ENCODE assay signal across 17 mouse cellular contexts in the genomic region with DNA sequence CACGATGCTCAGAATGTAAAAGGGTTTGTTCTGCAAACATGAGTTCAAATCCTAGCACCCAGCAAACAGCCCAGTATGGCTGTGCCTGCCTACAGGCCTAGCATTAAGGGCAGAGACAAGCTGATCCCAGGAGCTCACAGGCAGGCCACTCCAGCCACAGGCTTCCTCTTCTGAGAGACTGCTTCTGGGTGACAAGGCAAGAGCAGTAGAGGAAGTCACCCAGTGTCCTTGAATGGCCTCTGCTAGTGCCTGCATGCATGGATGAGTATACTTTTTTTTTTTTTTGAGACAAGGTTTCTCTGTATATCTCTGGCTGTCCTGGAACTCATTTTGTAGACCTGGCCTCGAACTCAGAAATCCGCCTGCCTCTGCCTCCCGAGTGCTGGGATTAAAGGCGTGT. TPM values are rescaled to one million over a fixed set of nuclear protein-coding genes. Genes with fewer than 3 reads are reported as not detected.
DNase-seq lines count a peak whose midpoint lies in the region; ATAC-seq and TF ChIP-seq lines count a peak whose summit lies in the region.
"Had no signal": no experiment of that assay in that cellular context is flagged by ENCODE, and none has a peak within 500 bp of the region (broad histone marks: within the 10 kb centered on the region; RNA-seq: fewer than 3 reads in every experiment).

No protein-coding gene starts in this region.

- ATAC-seq in intestine, postnatal 0 days = no peak

- no peaks in the 10 kb centered on the region for H3K9me3 ChIP-seq in megakaryocyte, embryonic 14.5 days
- no peaks in the 10 kb centered on the region for H3K9me3 ChIP-seq in intestine, postnatal 0 days (ENCODE audit: control insufficient read depth)
- H3K9me3 ChIP-seq: liver, embryonic 15.5 days had no signal

- intact Hi-C loops in heart, postnatal 36 days (cut with DNase I) = no loop called here
- intact Hi-C loops in left cerebral cortex, adult 2 months (cut with DNase I) = no loop called here

- H3K9ac ChIP-seq in intestine, postnatal 0 days (ENCODE audit: low read depth, low read length) = no peak overlapping the region
- H3K9ac ChIP-seq: liver, embryonic 15.5 days had no signal

- H3K4me3 ChIP-seq in bone marrow, adult 2 months (replicated peaks; ENCODE audit: control insufficient read depth, low read depth, low read length) = no peak overlapping the region
- peak overlapping the region; percentile 18 for H3K4me3 ChIP-seq in megakaryocyte, embryonic 14.5 days (replicated peaks)
- no peak overlapping the region for H3K4me3 ChIP-seq in intestine, postnatal 0 days (ENCODE audit: low read depth, low read length)
- H3K4me3 ChIP-seq in left cerebral cortex, adult 2 months = no peak overlapping the region
- H3K4me3 ChIP-seq: liver, embryonic 15.5 days had no signal

- H3K36me3 ChIP-seq in megakaryocyte, embryonic 14.5 days (replicated peaks; ENCODE audit: low read length) = peaks cover 2% of the 10 kb centered on the region
- H3K36me3 ChIP-seq in intestine, postnatal 0 days (ENCODE audit: control insufficient read depth, insufficient read depth) = no peaks in the 10 kb centered on the region
- H3K36me3 ChIP-seq: liver, embryonic 15.5 days had no signal

- TF ChIP-seq POLR2A in bone marrow, adult 2 months (IDR thresholded peaks at IDR 0.05; ENCODE audit: borderline replicate concordance, control insufficient read depth, low read depth, low read length) = no peak

- WGBS in bone marrow, adult 2 months = 55% methylated on average over 5 of the region's 5 CpGs
- WGBS in intestine, postnatal 0 days = 93% methylated on average over 5 of the region's 5 CpGs

- H3K27ac ChIP-seq in bone marrow, adult 2 months (ENCODE audit: control insufficient read depth, insufficient read depth, low read depth, low read length, poor library complexity) = peak overlapping the region; percentile 40; the same call in 1 of the 2 replicates
- no peak overlapping the region for H3K27ac ChIP-seq in intestine, postnatal 0 days (ENCODE audit: low read depth, low read length)
- H3K27ac ChIP-seq in left cerebral cortex, adult 2 months = no peak overlapping the region
- H3K27ac ChIP-seq: kidney, postnatal 0 days; liver, embryonic 15.5 days had no signal

- DNase-seq in lung, postnatal 4 days = peak; percentile 30 to 39
- DNase-seq in lung, adult 18-20 months = no peak
- DNase-seq in heart, postnatal 36 days = no peak
- no peak for DNase-seq in left cerebral cortex, adult 2 months (ENCODE audit: extremely low spot score in 1 of 2, low spot score in 2 of 2)
- DNase-seq: adrenal gland, postnatal 25 days; cerebellum, adult 11 months; layer of hippocampus, adult 9-11 months; midbrain, embryonic 14.5 days had no signal

- no peak for TF ChIP-seq CTCF in bone marrow, adult 2 months (IDR thresholded peaks at IDR 0.05; ENCODE audit: control insufficient read depth, insufficient read depth, low read length)
- no peak for TF ChIP-seq CTCF in intestine, postnatal 0 days (IDR thresholded peaks at IDR 0.05; ENCODE audit: low read depth)
- no peak for TF ChIP-seq CTCF in left cerebral cortex, adult 2 months (IDR thresholded peaks at IDR 0.05)

- no peaks in the 10 kb centered on the region for H3K27me3 ChIP-seq in megakaryocyte, embryonic 14.5 days (replicated peaks)
- no peaks in the 10 kb centered on the region for H3K27me3 ChIP-seq in intestine, postnatal 0 days (replicated peaks; ENCODE audit: control insufficient read depth, insufficient read depth, low read length)
- H3K27me3 ChIP-seq: liver, embryonic 15.5 days had no signal

- no peak overlapping the region for H3K4me2 ChIP-seq in intestine, postnatal 0 days (replicated peaks; ENCODE audit: low read depth)
- H3K4me2 ChIP-seq: liver, embryonic 15.5 days had no signal

- peaks cover 4% of the 10 kb centered on the region for H3K4me1 ChIP-seq in bone marrow, adult 2 months (ENCODE audit: control insufficient read depth, insufficient read depth, low read length)
- peaks cover 84% of the 10 kb centered on the region for H3K4me1 ChIP-seq in megakaryocyte, embryonic 14.5 days
- H3K4me1 ChIP-seq in intestine, postnatal 0 days (replicated peaks; ENCODE audit: control insufficient read depth, insufficient read depth, low read length) = no peaks in the 10 kb centered on the region

RNA-seq across cellular contexts. Expression of gene Abhd12b, which starts 13.4 kb away (rescaled TPM):
- polyA plus RNA-seq in bone marrow, adult 2 months (2011; ENCODE audit: insufficient read depth, insufficient read length, low replicate concordance, missing spikeins) = 1.6 TPM in 1 of 2 replicates, not detected in the other
- not detected in 2 replicates for polyA plus RNA-seq in megakaryocyte, embryonic 14.5 days (2012; ENCODE audit: insufficient read depth, low replicate concordance)
- polyA plus RNA-seq in intestine, postnatal 0 days (2015; fragmentation: Nextera tagmentation; extraction: Ambion mirVana) = not detected in 2 replicates
- total RNA-seq in heart, postnatal 36 days (2021) = not detected
- total RNA-seq in left cerebral cortex, adult 2 months (2021) = under 1 TPM; 0.14 to 0.37 TPM
- total RNA-seq: adrenal gland, postnatal 25 days; heart, adult 18-20 months; heart, postnatal 25 days; left cerebral cortex, postnatal 25 days had no signal
- polyA plus RNA-seq: forebrain, embryonic 11.5 days; kidney, postnatal 0 days; liver, embryonic 15.5 days had no signal

RNA-seq across cellular contexts. Expression of gene Nin, which starts 27.0 kb away (rescaled TPM):
- polyA plus RNA-seq in bone marrow, adult 2 months (2011; ENCODE audit: insufficient read depth, insufficient read length, low replicate concordance, missing spikeins) = 19.3 and 28.5 TPM in 2 replicates
- 2.2 and 5.0 TPM in 2 replicates for polyA plus RNA-seq in megakaryocyte, embryonic 14.5 days (2012; ENCODE audit: insufficient read depth, low replicate concordance)
- polyA plus RNA-seq in intestine, postnatal 0 days (2015; fragmentation: Nextera tagmentation; extraction: Ambion mirVana) = 2.2 and 3.4 TPM in 2 replicates
- total RNA-seq in heart, postnatal 36 days (2021) = 10 to 100 TPM; 16.6 to 19.7 TPM
- 10 to 100 TPM; 67.4 to 82.6 TPM for total RNA-seq in left cerebral cortex, adult 2 months (2021)

Comparison
In these comparisons a context has a peak if more than half of its experiments do, and no peak if none do; other contexts are left out.
1. DNase-seq: peak in lung, postnatal 4 days (2 of 2); none in lung, adult 18-20 months (0 of 2), heart, postnatal 36 days (0 of 2) and left cerebral cortex, adult 2 months (0 of 2).